Mouse (Mus musculus) heart, postnatal 0 days (tissue): ENCODE measurements around the gene Platr17.

Experiments used
- CTCF ChIP-seq: IDR thresholded peaks from 2 replicates; pipeline ENCODE4 v1.5.1; 2016; ENCODE audit warnings: antibody characterized with exemption, control low read depth, low read depth
- EP300 ChIP-seq: IDR thresholded peaks from 2 replicates; pipeline ENCODE4 v1.6.1; 2016; ENCODE audit warnings: antibody characterized with exemption, low read depth

DNA sequence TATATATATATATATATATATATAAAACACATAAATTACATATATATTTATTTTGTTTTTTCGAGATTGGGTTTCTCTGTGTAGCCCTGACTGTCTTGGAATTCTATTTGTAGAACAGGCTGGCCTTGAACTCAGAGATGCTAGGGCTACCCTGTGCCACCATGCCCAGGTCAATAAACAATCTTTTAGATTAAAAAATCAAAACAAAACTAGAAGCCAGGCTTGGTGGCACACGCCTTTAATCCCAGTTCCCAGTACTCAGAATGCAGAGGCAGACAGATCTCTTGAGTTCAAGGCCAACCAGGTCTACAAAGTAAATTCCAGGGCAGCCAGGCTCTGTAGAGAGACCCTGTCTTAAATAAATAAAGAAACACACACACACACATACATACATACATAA lies 13.6 kb upstream of the Platr17 start:
- TF ChIP-seq CTCF (no peak), EP300 (no peak)
